Mouse (Mus musculus): Measurements from ENCODE around the gene Olfr160. TPM values are rescaled to one million over a fixed set of nuclear protein-coding genes. Genes with fewer than 3 reads are reported as not detected.

Olfr160 gene
- polyA plus RNA-seq (2017; shearing (Covaris generic)): not detected

DNA sequence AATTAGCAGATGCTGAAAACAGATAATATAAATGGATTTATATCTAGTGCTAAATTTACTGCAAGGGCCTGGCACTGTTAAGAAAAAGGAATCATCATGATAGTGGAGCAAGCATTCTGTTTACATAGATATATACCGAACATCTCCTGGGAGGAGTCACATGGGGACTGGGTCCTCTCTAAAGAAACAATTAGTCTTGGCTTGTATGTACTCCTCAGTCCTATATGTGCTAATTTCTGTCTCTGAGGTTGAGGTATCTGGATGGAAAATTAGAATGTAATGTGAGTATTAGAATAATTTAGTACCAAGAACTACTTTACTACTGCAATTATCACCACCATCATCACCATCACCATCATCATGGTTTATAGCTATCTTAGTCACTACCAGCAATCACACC, at the start of gene Olfr160:
Gene Olfr160 (minus strand): TSS at position 101 of the 400 bp plus-strand sequence.

DNA sequence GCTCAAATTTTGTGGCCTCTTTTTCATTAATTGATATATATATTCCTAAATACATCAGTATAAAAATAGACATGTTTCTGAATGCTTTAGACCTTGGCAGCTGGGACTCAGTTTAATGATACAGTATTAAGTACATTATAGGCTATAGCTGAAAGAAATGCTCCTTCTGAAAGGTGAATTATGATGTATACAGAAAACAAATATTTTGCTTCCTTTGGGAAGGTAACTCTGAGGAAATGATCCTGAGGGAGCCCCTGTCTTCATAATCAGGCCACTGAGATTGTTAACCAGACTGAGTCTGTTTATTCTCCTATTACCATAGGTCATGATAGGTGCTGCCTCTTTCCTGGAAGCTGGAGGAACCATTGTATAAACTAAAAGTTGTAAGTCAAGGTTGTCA, 28.8 kb upstream of the Olfr160 start, which contains the start of gene Olfr874:
Gene Olfr874 (plus strand): TSS at position 301 of the 400 bp plus-strand sequence.

DNA sequence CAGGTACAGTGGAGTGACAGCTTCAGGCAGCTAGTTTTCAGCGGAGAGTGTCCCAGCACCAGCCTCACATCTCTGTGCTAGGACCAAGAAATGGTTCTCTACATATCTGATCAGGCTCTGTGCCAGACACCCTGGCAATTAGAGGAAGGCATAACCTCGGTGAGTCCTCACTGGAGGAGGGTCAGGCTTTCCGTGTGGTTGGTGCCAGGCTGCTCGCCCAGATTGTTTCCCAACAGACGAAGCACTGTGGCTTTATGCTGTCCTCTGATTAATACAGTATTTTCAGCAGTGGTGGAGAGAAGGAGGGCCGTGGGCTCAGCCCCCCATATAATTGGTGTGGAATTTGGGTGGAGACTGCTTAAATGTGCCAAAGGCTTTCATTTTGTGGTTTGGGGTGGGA, 46.9 kb downstream of the Olfr160 start, which contains the start of gene Panx3:
Gene Panx3 (minus strand): TSS at position 121 of the 400 bp plus-strand sequence.

Other genes starting within 250 kb of the Olfr160 start
- gene Msantd2, start 226.9 kb downstream of the Olfr160 start, polyA plus RNA-seq (2017; shearing (Covaris generic)): 7.8 TPM
- not detected for gene Esam, start 188.2 kb downstream of the Olfr160 start, polyA plus RNA-seq (2017; shearing (Covaris generic))
- not detected for gene Vsig2, start 177.0 kb downstream of the Olfr160 start, polyA plus RNA-seq (2017; shearing (Covaris generic))
- gene Nrgn, start 163.3 kb downstream of the Olfr160 start, polyA plus RNA-seq (2017; shearing (Covaris generic)): 5.1 TPM
- gene Siae, start 160.6 kb downstream of the Olfr160 start, polyA plus RNA-seq (2017; shearing (Covaris generic)): 28.9 TPM
- not detected for gene Spa17, start 102.5 kb downstream of the Olfr160 start, polyA plus RNA-seq (2017; shearing (Covaris generic))
- 168 TPM for gene Tbrg1, start 58.9 kb downstream of the Olfr160 start, polyA plus RNA-seq (2017; shearing (Covaris generic))
- gene Panx3, start 47.0 kb downstream of the Olfr160 start, polyA plus RNA-seq (2017; shearing (Covaris generic)): not detected
- gene Olfr874, start 28.9 kb upstream of the Olfr160 start, polyA plus RNA-seq (2017; shearing (Covaris generic)): not detected
- gene Olfr875, start 55.6 kb upstream of the Olfr160 start, polyA plus RNA-seq (2017; shearing (Covaris generic)): not detected
- gene Olfr876, start 86.8 kb upstream of the Olfr160 start, polyA plus RNA-seq (2017; shearing (Covaris generic)): not detected
- gene Olfr877, start 138.0 kb upstream of the Olfr160 start, polyA plus RNA-seq (2017; shearing (Covaris generic)): not detected
- not detected for gene Olfr145, start 180.5 kb upstream of the Olfr160 start, polyA plus RNA-seq (2017; shearing (Covaris generic))
- not detected for gene Olfr878, start 201.6 kb upstream of the Olfr160 start, polyA plus RNA-seq (2017; shearing (Covaris generic))

Data from inflammation-experienced regulatory T-cells, adult 16 weeks (primary cell).